Mouse (Mus musculus) spleen, adult 18-20 months (tissue): Measurements from ENCODE around the gene Ppp2r5e.

Source experiments
- DNase-seq, 2 experiments: peaks; one replicate each; pipeline ENCODE4 v3.0.0; 2022; ENCODE audit warnings: mixed read lengths in 2 of 2

Ppp2r5e gene

GRCm38 (mm10) chr12:75596154-75597002 is at the start of gene Ppp2r5e:
Gene Ppp2r5e (minus strand): TSS chr12:75596245.
- DNase-seq, result peak; percentile 96 to 98

GRCm38 (mm10) chr12:75645780-75646179 is 49.7 kb upstream of the Ppp2r5e start:
- no peak for DNase-seq

- DNase-seq, result no peak
Observed at GRCm38 (mm10) chr12:75641726-75642125, 45.7 kb upstream of the Ppp2r5e start.

GRCm38 (mm10) chr12:75638345-75638744 is 42.3 kb upstream of the Ppp2r5e start:
- DNase-seq, result no peak

GRCm38 (mm10) chr12:75637103-75637502 is 41.1 kb upstream of the Ppp2r5e start:
- DNase-seq, result no peak

- no peak for DNase-seq
Observed at GRCm38 (mm10) chr12:75635771-75636430, 39.9 kb upstream of the Ppp2r5e start.

GRCm38 (mm10) chr12:75629618-75630017 is 33.6 kb upstream of the Ppp2r5e start:
- no peak for DNase-seq

- no peak for DNase-seq
Observed at GRCm38 (mm10) chr12:75623292-75623691, 27.2 kb upstream of the Ppp2r5e start.

GRCm38 (mm10) chr12:75622835-75623234 is 26.8 kb upstream of the Ppp2r5e start:
- no peak for DNase-seq

GRCm38 (mm10) chr12:75616841-75617240 is 20.8 kb upstream of the Ppp2r5e start:
- no peak for DNase-seq

GRCm38 (mm10) chr12:75616158-75616791 is 20.2 kb upstream of the Ppp2r5e start:
- no peak for DNase-seq

- no peak for DNase-seq
Observed at GRCm38 (mm10) chr12:75615556-75615955, 19.5 kb upstream of the Ppp2r5e start.

GRCm38 (mm10) chr12:75612711-75613110 is 16.7 kb upstream of the Ppp2r5e start:
- DNase-seq, result no peak

GRCm38 (mm10) chr12:75599490-75599889 is 3.4 kb upstream of the Ppp2r5e start:
- DNase-seq, result no peak

- DNase-seq, result no peak
Observed at GRCm38 (mm10) chr12:75598988-75599387, 2.9 kb upstream of the Ppp2r5e start.

GRCm38 (mm10) chr12:75597707-75598106 is 1.7 kb upstream of the Ppp2r5e start:
- DNase-seq, result no peak

GRCm38 (mm10) chr12:75595291-75596153 is 523 bp downstream of the Ppp2r5e start:
- DNase-seq, result peak in 1 of 2 experiments; percentile 22

GRCm38 (mm10) chr12:75594404-75594803 is 1.6 kb downstream of the Ppp2r5e start:
- no peak for DNase-seq

- no peak for DNase-seq
Observed at GRCm38 (mm10) chr12:75593817-75594216, 2.2 kb downstream of the Ppp2r5e start.

GRCm38 (mm10) chr12:75587501-75587900 is 8.5 kb downstream of the Ppp2r5e start:
- no peak for DNase-seq

GRCm38 (mm10) chr12:75583776-75584175 is 12.3 kb downstream of the Ppp2r5e start:
- no peak for DNase-seq

GRCm38 (mm10) chr12:75579076-75579475 is 17.0 kb downstream of the Ppp2r5e start:
- no peak for DNase-seq

GRCm38 (mm10) chr12:75577255-75577654 is 18.8 kb downstream of the Ppp2r5e start:
- no peak for DNase-seq
